Mouse (Mus musculus) induced T-regulatory cell, adult 2 months (primary cell): ENCODE data around the gene Cyp3a44.
"Not testable (repeated sequence)": the region's sequence is repeated elsewhere in the genome, so short reads cannot be mapped to it uniquely, and the experiment has no call there.

Experiments
- DNase-seq: peaks from one replicate; pipeline ENCODE4 v3.0.0-alpha.2; 2012; ENCODE audit warnings: low read depth

The Cyp3a44 gene

GRCm38 (mm10) chr5:145805796-145806195 is at the start of gene Cyp3a44:
Cyp3a44 (minus strand) TSS chr5:145805874.
- DNase-seq: not testable (repeated sequence)

DNA sequence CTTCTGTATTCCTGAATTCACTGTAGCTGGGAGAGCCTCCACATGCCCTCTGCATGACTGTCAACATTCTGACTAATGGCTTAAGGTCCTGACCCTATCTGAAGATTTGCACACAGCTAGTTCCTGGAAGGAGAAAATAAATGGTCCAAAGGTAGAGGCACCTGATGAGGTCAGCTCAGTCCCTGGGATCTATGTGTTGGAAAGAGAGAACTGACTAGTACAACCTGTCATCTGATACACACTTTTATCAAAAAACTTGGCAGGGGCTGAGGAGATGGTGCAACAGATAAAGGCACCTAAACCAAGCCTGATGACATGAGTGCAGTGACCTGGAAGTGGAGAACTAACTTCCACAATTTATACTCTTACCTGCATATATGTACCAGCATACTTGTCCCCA is 5.4 kb downstream of the Cyp3a44 start:
- DNase-seq: not testable (repeated sequence)

- DNase-seq: not testable (repeated sequence)
Measured at GRCm38 (mm10) chr5:145793232-145793631, 12.4 kb downstream of the Cyp3a44 start.

DNA sequence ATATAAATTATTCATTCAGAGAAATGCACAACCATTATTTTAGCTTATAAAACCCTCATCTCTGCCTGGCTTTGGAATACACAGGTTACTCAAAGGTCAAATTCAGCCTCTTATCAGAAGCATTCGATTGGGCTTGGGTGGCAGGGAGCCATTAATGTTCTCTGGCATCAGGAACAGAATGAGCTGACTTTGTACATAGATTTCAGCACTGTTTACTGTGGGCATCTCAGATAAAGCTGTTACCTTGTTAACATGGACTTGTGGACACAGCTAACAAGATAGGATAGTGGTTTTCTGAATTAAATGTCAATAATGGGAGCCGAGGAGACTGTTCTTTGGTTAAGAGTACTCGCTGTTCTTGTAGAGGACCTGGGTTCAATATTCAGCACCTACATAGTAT is 68.2 kb downstream of the Cyp3a44 start:
- DNase-seq: not testable (repeated sequence)
